Mouse (Mus musculus): ENCODE measurements around the gene Plekhm1.
A peak's percentile ranks its signal among the peaks of the same experiment; 100 is the strongest.
"Not testable (repeated sequence)": the region's sequence is repeated elsewhere in the genome, so short reads cannot be mapped to it uniquely, and the experiment has no call there.

Gene Plekhm1

GRCm38 (mm10) chr11:103411981-103412949 is at the start of gene Plekhm1:
Gene Plekhm1 (minus strand): TSS chr11:103412687.
- DNase-seq (ENCODE audit: low read depth): peak; percentile 97

- DNase-seq (ENCODE audit: low read depth): not testable (repeated sequence)
Observed at GRCm38 (mm10) chr11:103451105-103451504, 38.6 kb upstream of the Plekhm1 start.

- not testable (repeated sequence) for DNase-seq (ENCODE audit: low read depth)
Observed at GRCm38 (mm10) chr11:103449721-103450120, 37.2 kb upstream of the Plekhm1 start.

GRCm38 (mm10) chr11:103443678-103444077 is 31.2 kb upstream of the Plekhm1 start:
- no peak for DNase-seq (ENCODE audit: low read depth)

GRCm38 (mm10) chr11:103436282-103436681 is 23.8 kb upstream of the Plekhm1 start:
- DNase-seq (ENCODE audit: low read depth): no peak

- DNase-seq (ENCODE audit: low read depth): peak; percentile 25
Observed at GRCm38 (mm10) chr11:103425031-103425430, 12.5 kb upstream of the Plekhm1 start.

GRCm38 (mm10) chr11:103419667-103420066 is 7.2 kb upstream of the Plekhm1 start:
- DNase-seq (ENCODE audit: low read depth): no peak

- DNase-seq (ENCODE audit: low read depth): peak; percentile 36
Observed at GRCm38 (mm10) chr11:103419226-103419625, 6.7 kb upstream of the Plekhm1 start.

- DNase-seq (ENCODE audit: low read depth): no peak
Observed at GRCm38 (mm10) chr11:103413516-103413915, 1.0 kb upstream of the Plekhm1 start.

GRCm38 (mm10) chr11:103412950-103413423 is 500 bp upstream of the Plekhm1 start:
- no peak for DNase-seq (ENCODE audit: low read depth)

GRCm38 (mm10) chr11:103411301-103411700 is 1.2 kb downstream of the Plekhm1 start:
- DNase-seq (ENCODE audit: low read depth): no peak

- no peak for DNase-seq (ENCODE audit: low read depth)
Observed at GRCm38 (mm10) chr11:103408880-103409279, 3.6 kb downstream of the Plekhm1 start.

- not testable (repeated sequence) for DNase-seq (ENCODE audit: low read depth)
Observed at GRCm38 (mm10) chr11:103407136-103407535, 5.4 kb downstream of the Plekhm1 start.

- DNase-seq (ENCODE audit: low read depth): no peak
Observed at GRCm38 (mm10) chr11:103406551-103406950, 5.9 kb downstream of the Plekhm1 start.

- no peak for DNase-seq (ENCODE audit: low read depth)
Observed at GRCm38 (mm10) chr11:103405814-103406213, 6.7 kb downstream of the Plekhm1 start.

GRCm38 (mm10) chr11:103404618-103405017 is 7.9 kb downstream of the Plekhm1 start:
- no peak for DNase-seq (ENCODE audit: low read depth)

- DNase-seq (ENCODE audit: low read depth): no peak
Observed at GRCm38 (mm10) chr11:103403776-103404175, 8.7 kb downstream of the Plekhm1 start.

- no peak for DNase-seq (ENCODE audit: low read depth)
Observed at GRCm38 (mm10) chr11:103402738-103403137, 9.7 kb downstream of the Plekhm1 start.

GRCm38 (mm10) chr11:103402198-103402597 is 10.3 kb downstream of the Plekhm1 start:
- DNase-seq (ENCODE audit: low read depth): peak; percentile 79

- DNase-seq (ENCODE audit: low read depth): no peak
Observed at GRCm38 (mm10) chr11:103399986-103400385, 12.5 kb downstream of the Plekhm1 start.

- peak; percentile 45 for DNase-seq (ENCODE audit: low read depth)
Observed at GRCm38 (mm10) chr11:103399050-103399449, 13.4 kb downstream of the Plekhm1 start.

GRCm38 (mm10) chr11:103396682-103397081 is 15.8 kb downstream of the Plekhm1 start:
- no peak for DNase-seq (ENCODE audit: low read depth)

- no peak for DNase-seq (ENCODE audit: low read depth)
Observed at GRCm38 (mm10) chr11:103396236-103396635, 16.3 kb downstream of the Plekhm1 start.

Measured in naive thymus-derived CD4-positive, alpha-beta T cell, adult 2 months (primary cell).